In genomic region chr15:79687175-79687574, GRCm38 (mm10) we compare ENCODE assay signal across 8 mouse cellular contexts. TPM values are rescaled to one million over a fixed set of nuclear protein-coding genes. Genes with fewer than 3 reads are reported as not detected.
A peak's percentile ranks its signal among the peaks of the same experiment; 100 is the strongest.
DNase-seq lines count a peak whose midpoint lies in the region; ATAC-seq and TF ChIP-seq lines count a peak whose summit lies in the region.

No protein-coding gene starts in this region.

- H3K27ac ChIP-seq in layer of hippocampus, adult 2 months: peak overlapping the region; percentile 98
- peak overlapping the region; percentile 92 for H3K27ac ChIP-seq in forebrain, embryonic 15.5 days (replicated peaks)
- peak overlapping the region; percentile 96 for H3K27ac ChIP-seq in limb, embryonic 14.5 days (replicated peaks; ENCODE audit: low read depth, low read length)
- H3K27ac ChIP-seq in neural tube, embryonic 14.5 days (ENCODE audit: low read depth, low read length): peak overlapping the region; percentile 94

- H3K4me2 ChIP-seq in forebrain, embryonic 15.5 days (replicated peaks): peak overlapping the region; percentile 60
- peak overlapping the region; percentile 81 for H3K4me2 ChIP-seq in limb, embryonic 14.5 days (replicated peaks; ENCODE audit: low read depth, low read length, severe bottlenecking)
- peak overlapping the region; percentile 71 for H3K4me2 ChIP-seq in neural tube, embryonic 14.5 days (ENCODE audit: low read depth, low read length)

- DNase-seq in layer of hippocampus, adult 2 months (ENCODE audit: low spot score in 2 of 2): peak in 1 of 2 experiments; percentile 26
- no peak for DNase-seq in layer of hippocampus, adult 9-11 months
- DNase-seq in adipocyte (ENCODE audit: low spot score): peak; percentile 76
- no peak for DNase-seq in limb, embryonic 14.5 days (ENCODE audit: low spot score)
- DNase-seq in thymus, postnatal 36 days: no peak

- peak overlapping the region; percentile 87 for H3K4me3 ChIP-seq in layer of hippocampus, adult 2 months
- peak overlapping the region; percentile 77 for H3K4me3 ChIP-seq in forebrain, embryonic 15.5 days
- H3K4me3 ChIP-seq in limb, embryonic 14.5 days (replicated peaks; ENCODE audit: low read length): peak overlapping the region; percentile 93
- peak overlapping the region; percentile 91 for H3K4me3 ChIP-seq in neural tube, embryonic 14.5 days (ENCODE audit: low read depth, low read length)

- H3K9me3 ChIP-seq in forebrain, embryonic 15.5 days: no peaks in the 10 kb centered on the region
- H3K9me3 ChIP-seq in limb, embryonic 14.5 days (ENCODE audit: control insufficient read depth, low read length): no peaks in the 10 kb centered on the region
- no peaks in the 10 kb centered on the region for H3K9me3 ChIP-seq in neural tube, embryonic 14.5 days (ENCODE audit: control insufficient read depth, low read length)

- WGBS in forebrain, embryonic 15.5 days: under 1% methylated on average over 33 of the region's 33 CpGs
- under 1% methylated on average over 26 of the region's 33 CpGs for WGBS in limb, embryonic 14.5 days
- under 1% methylated on average over 32 of the region's 33 CpGs for WGBS in neural tube, embryonic 14.5 days

- no peak for TF ChIP-seq POLR2A in limb, embryonic 14.5 days (IDR thresholded peaks at IDR 0.05; ENCODE audit: borderline replicate concordance, extremely low read depth, insufficient read depth, insufficient read length)

- no peaks in the 10 kb centered on the region for H3K36me3 ChIP-seq in forebrain, embryonic 15.5 days
- H3K36me3 ChIP-seq in limb, embryonic 14.5 days (ENCODE audit: control insufficient read depth, insufficient read depth, low read length): no peaks in the 10 kb centered on the region
- no peaks in the 10 kb centered on the region for H3K36me3 ChIP-seq in neural tube, embryonic 14.5 days (ENCODE audit: control insufficient read depth, insufficient read depth, low read length)

- peak overlapping the region; percentile 94 for H3K9ac ChIP-seq in forebrain, embryonic 15.5 days (replicated peaks)
- H3K9ac ChIP-seq in limb, embryonic 14.5 days (ENCODE audit: low read depth, low read length, severe bottlenecking): peak overlapping the region; percentile 91
- H3K9ac ChIP-seq in neural tube, embryonic 14.5 days (replicated peaks; ENCODE audit: low read depth, low read length): peak overlapping the region; percentile 88

- H3K27me3 ChIP-seq in forebrain, embryonic 15.5 days: no peaks in the 10 kb centered on the region
- H3K27me3 ChIP-seq in limb, embryonic 14.5 days (ENCODE audit: control insufficient read depth, insufficient read depth, low read length): no peaks in the 10 kb centered on the region
- no peaks in the 10 kb centered on the region for H3K27me3 ChIP-seq in neural tube, embryonic 14.5 days (ENCODE audit: control insufficient read depth, insufficient read depth, low read length)

- ATAC-seq in forebrain, embryonic 15.5 days (replicated peaks): no peak
- no peak for ATAC-seq in limb, embryonic 14.5 days (ENCODE audit: low FRiP score, low read depth)
- no peak for ATAC-seq in neural tube, embryonic 14.5 days (ENCODE audit: low read depth)
- no peak for ATAC-seq in megakaryocyte-erythroid progenitor cell, adult 5-6 weeks (replicated peaks; ENCODE audit: low FRiP score, low TSS enrichment, poor library complexity, severe bottlenecking)

- peaks cover 68% of the 10 kb centered on the region for H3K4me1 ChIP-seq in forebrain, embryonic 15.5 days
- peaks cover 46% of the 10 kb centered on the region for H3K4me1 ChIP-seq in limb, embryonic 14.5 days (ENCODE audit: control insufficient read depth, insufficient read depth, low read length)
- H3K4me1 ChIP-seq in neural tube, embryonic 14.5 days (ENCODE audit: control insufficient read depth, insufficient read depth, low read length): peaks cover 52% of the 10 kb centered on the region

- TF ChIP-seq CTCF in layer of hippocampus, adult 2 months (conservative IDR thresholded peaks at IDR 0.05): no peak

RNA-seq across cellular contexts. Expression of gene Josd1, which starts 0.5 kb away (rescaled TPM):
- 10 to 100 TPM; 46.0 to 47.0 TPM for total RNA-seq in layer of hippocampus, adult 2 months (2021)
- polyA plus RNA-seq in forebrain, embryonic 15.5 days (2015; fragmentation: Nextera tagmentation; extraction: Ambion mirVana): 23.3 and 26.8 TPM in 2 replicates
- 38.7 and 44.6 TPM in 2 replicates for polyA plus RNA-seq in limb, embryonic 14.5 days (2012; rRNA removed)
- polyA plus RNA-seq in limb, embryonic 14.5 days (2014; fragmentation: Nextera tagmentation; extraction: Ambion mirVana): 21.1 and 23.3 TPM in 2 replicates
- 16.0 and 18.3 TPM in 2 replicates for polyA plus RNA-seq in neural tube, embryonic 14.5 days (2014; fragmentation: Nextera tagmentation; extraction: Ambion mirVana)
- total RNA-seq in megakaryocyte-erythroid progenitor cell, adult 5-6 weeks (2014; fragmentation: Nextera tagmentation): 43.6 and 59.8 TPM in 2 replicates
- 43.8 and 49.8 TPM in 2 replicates for total RNA-seq in megakaryocyte-erythroid progenitor cell, adult 5-6 weeks (2017)

RNA-seq across cellular contexts. Expression of gene Gtpbp1, which starts 3.5 kb away (rescaled TPM):
- total RNA-seq in layer of hippocampus, adult 2 months (2021): 10 to 100 TPM; 52.4 to 59.1 TPM
- polyA plus RNA-seq in forebrain, embryonic 15.5 days (2015; fragmentation: Nextera tagmentation; extraction: Ambion mirVana): 53.9 and 58.0 TPM in 2 replicates
- polyA plus RNA-seq in limb, embryonic 14.5 days (2012; rRNA removed): 39.6 and 43.9 TPM in 2 replicates
- 32.6 and 36.8 TPM in 2 replicates for polyA plus RNA-seq in limb, embryonic 14.5 days (2014; fragmentation: Nextera tagmentation; extraction: Ambion mirVana)
- polyA plus RNA-seq in neural tube, embryonic 14.5 days (2014; fragmentation: Nextera tagmentation; extraction: Ambion mirVana): 37.5 and 41.2 TPM in 2 replicates
- total RNA-seq in megakaryocyte-erythroid progenitor cell, adult 5-6 weeks (2014; fragmentation: Nextera tagmentation): 73.3 and 79.3 TPM in 2 replicates
- 99.5 and 126 TPM in 2 replicates for total RNA-seq in megakaryocyte-erythroid progenitor cell, adult 5-6 weeks (2017)

RNA-seq across cellular contexts. Expression of gene Tomm22, which starts 16.5 kb away (rescaled TPM):
- total RNA-seq in layer of hippocampus, adult 2 months (2021): 100 to 1,000 TPM in 1 of 2 experiments, 10 to 100 TPM in 1; 99.9 to 105 TPM
- polyA plus RNA-seq in forebrain, embryonic 15.5 days (2015; fragmentation: Nextera tagmentation; extraction: Ambion mirVana): 264 and 266 TPM in 2 replicates
- polyA plus RNA-seq in limb, embryonic 14.5 days (2012; rRNA removed): 112 and 117 TPM in 2 replicates
- polyA plus RNA-seq in limb, embryonic 14.5 days (2014; fragmentation: Nextera tagmentation; extraction: Ambion mirVana): 207 and 217 TPM in 2 replicates
- polyA plus RNA-seq in neural tube, embryonic 14.5 days (2014; fragmentation: Nextera tagmentation; extraction: Ambion mirVana): 253 TPM in 2 replicates
- 195 and 205 TPM in 2 replicates for total RNA-seq in megakaryocyte-erythroid progenitor cell, adult 5-6 weeks (2014; fragmentation: Nextera tagmentation)
- 85.4 and 108 TPM in 2 replicates for total RNA-seq in megakaryocyte-erythroid progenitor cell, adult 5-6 weeks (2017)

RNA-seq across cellular contexts. Expression of gene Cby1, which starts 28.2 kb away (rescaled TPM):
- 10 to 100 TPM; 39.5 to 45.4 TPM for total RNA-seq in layer of hippocampus, adult 2 months (2021)
- 116 and 124 TPM in 2 replicates for polyA plus RNA-seq in forebrain, embryonic 15.5 days (2015; fragmentation: Nextera tagmentation; extraction: Ambion mirVana)
- 17.9 and 21.6 TPM in 2 replicates for polyA plus RNA-seq in limb, embryonic 14.5 days (2012; rRNA removed)
- polyA plus RNA-seq in limb, embryonic 14.5 days (2014; fragmentation: Nextera tagmentation; extraction: Ambion mirVana): 44.9 and 49.6 TPM in 2 replicates
- 78.0 and 85.6 TPM in 2 replicates for polyA plus RNA-seq in neural tube, embryonic 14.5 days (2014; fragmentation: Nextera tagmentation; extraction: Ambion mirVana)
- 18.3 and 32.9 TPM in 2 replicates for total RNA-seq in megakaryocyte-erythroid progenitor cell, adult 5-6 weeks (2014; fragmentation: Nextera tagmentation)
- 57.0 and 65.7 TPM in 2 replicates for total RNA-seq in megakaryocyte-erythroid progenitor cell, adult 5-6 weeks (2017)

RNA-seq across cellular contexts. Expression of gene Fam227a, which starts 28.4 kb away (rescaled TPM):
- total RNA-seq in layer of hippocampus, adult 2 months (2021): 10 to 100 TPM; 12.3 to 13.1 TPM
- polyA plus RNA-seq in forebrain, embryonic 15.5 days (2015; fragmentation: Nextera tagmentation; extraction: Ambion mirVana): 4.7 and 5.2 TPM in 2 replicates
- polyA plus RNA-seq in limb, embryonic 14.5 days (2012; rRNA removed): 7.5 and 7.9 TPM in 2 replicates
- polyA plus RNA-seq in limb, embryonic 14.5 days (2014; fragmentation: Nextera tagmentation; extraction: Ambion mirVana): 1.3 and 2.0 TPM in 2 replicates
- 6.1 and 7.8 TPM in 2 replicates for polyA plus RNA-seq in neural tube, embryonic 14.5 days (2014; fragmentation: Nextera tagmentation; extraction: Ambion mirVana)
- total RNA-seq in megakaryocyte-erythroid progenitor cell, adult 5-6 weeks (2014; fragmentation: Nextera tagmentation): 1.1 and 11.4 TPM in 2 replicates
- 2.2 TPM in 1 of 2 replicates, not detected in the other for total RNA-seq in megakaryocyte-erythroid progenitor cell, adult 5-6 weeks (2017)
